Mouse (Mus musculus) ES-E14 (cell line): ENCODE results near the gene Rrm2.

Source experiments
- HCFC1 ChIP-seq: IDR thresholded peaks from 2 replicates; pipeline ENCODE4 v1.6.1; 2012; ENCODE audit warnings: low read length, inconsistent platforms, borderline replicate concordance; ENCODE audit not compliant: insufficient read depth
- MAFK ChIP-seq: IDR thresholded peaks from 2 replicates; pipeline ENCODE4 v1.6.1; 2014; ENCODE audit warnings: mild to moderate bottlenecking, low read depth, low read length, inconsistent platforms; ENCODE audit not compliant: insufficient read depth
- ZC3H11A ChIP-seq: IDR thresholded peaks from 2 replicates; pipeline ENCODE4 v1.6.1; 2012; ENCODE audit warnings: low read depth, mild to moderate bottlenecking, inconsistent platforms, low read length, borderline replicate concordance
- ZNF384 ChIP-seq: IDR thresholded peaks from 2 replicates; pipeline ENCODE4 v1.6.1; 2012; ENCODE audit warnings: low read depth, low read length, inconsistent platforms

DNA sequence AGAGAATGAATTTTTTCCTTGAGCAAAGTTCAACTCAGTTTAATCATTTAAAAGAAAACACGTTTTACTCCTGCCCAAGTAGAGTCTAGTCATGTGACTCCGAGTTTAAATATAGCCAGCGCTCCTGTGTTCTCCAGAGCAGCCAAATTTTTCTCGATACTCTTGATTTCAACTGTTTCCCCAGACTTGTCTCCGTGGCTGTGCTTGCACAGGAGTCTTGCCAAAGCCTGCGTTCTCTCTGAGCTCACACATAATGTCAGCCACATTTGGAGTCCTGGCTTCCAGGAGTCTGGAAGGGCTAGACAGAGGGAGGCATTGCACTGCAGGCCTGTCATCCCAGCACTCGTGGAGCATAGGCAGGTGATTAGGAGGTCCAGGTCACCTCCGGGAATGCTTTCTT is 25.5 kb upstream of the Rrm2 start:
- TF ChIP-seq ZNF384 (no peak), MAFK (no peak), HCFC1 (no peak), ZC3H11A (no peak)
